ENCODE assay signal across 10 mouse cellular contexts in genomic region chr11:22830179-22830611, GRCm38 (mm10). TPM values are rescaled to one million over a fixed set of nuclear protein-coding genes. Genes with fewer than 3 reads are reported as not detected.
DNase-seq lines count a peak whose midpoint lies in the region; TF ChIP-seq lines count a peak whose summit lies in the region.
"Had no signal": no experiment of that assay in that cellular context is flagged by ENCODE, and none has a peak within 500 bp of the region (broad histone marks: within the 10 kb centered on the region; RNA-seq: fewer than 3 reads in every experiment).

No protein-coding gene starts in this region.

- no peak for TF ChIP-seq CTCF in kidney, adult 2 months (conservative IDR thresholded peaks at IDR 0.05; ENCODE audit: insufficient read depth, insufficient read length, low read depth, low read length)
- TF ChIP-seq CTCF in thymus, adult 2 months (IDR thresholded peaks at IDR 0.05; ENCODE audit: borderline replicate concordance, control insufficient read depth, extremely low read depth, insufficient read depth, low read length, poor library complexity) = no peak
- TF ChIP-seq CTCF in brain, embryonic 14.5 days (IDR thresholded peaks at IDR 0.05; ENCODE audit: borderline replicate concordance, extremely low read depth, insufficient read depth, insufficient read length) = no peak

- no peak overlapping the region for H3K4me3 ChIP-seq in kidney, adult 2 months (ENCODE audit: insufficient read depth, low read depth, low read length)
- no peak overlapping the region for H3K4me3 ChIP-seq in thymus, adult 2 months (ENCODE audit: control insufficient read depth, insufficient read depth, low read length)
- H3K4me3 ChIP-seq: hindbrain, embryonic 10.5 days had no signal

- H3K27me3 ChIP-seq in kidney, adult 2 months (replicated peaks; ENCODE audit: control insufficient read depth, insufficient read depth, low read length) = no peaks in the 10 kb centered on the region
- no peaks in the 10 kb centered on the region for H3K27me3 ChIP-seq in thymus, adult 2 months (ENCODE audit: control insufficient read depth, insufficient read depth, low read length)

- H3K4me1 ChIP-seq in kidney, adult 2 months (ENCODE audit: control insufficient read depth, insufficient read depth, low read length) = no peaks in the 10 kb centered on the region; the same call in 1 of the 2 replicates
- H3K4me1 ChIP-seq in thymus, adult 2 months (replicated peaks; ENCODE audit: control insufficient read depth, insufficient read depth, low read length) = peaks cover 42% of the 10 kb centered on the region

- DNase-seq in kidney, adult 2 months = no peak
- no peak for DNase-seq in kidney, postnatal 36 days
- DNase-seq in thymus, adult 2 months = no peak
- no peak for DNase-seq in thymus, postnatal 4 days
- DNase-seq in brain, embryonic 14.5 days (ENCODE audit: low read depth) = peak; percentile 26
- DNase-seq in retina, postnatal 1 day = no peak
- DNase-seq in spleen, postnatal 14 days (ENCODE audit: low spot score in 2 of 2) = no peak
- DNase-seq: cerebellum, postnatal 36 days; lung, postnatal 4 days had no signal

- TF ChIP-seq POLR2A in kidney, adult 2 months (IDR thresholded peaks at IDR 0.05; ENCODE audit: low read depth, low read length) = no peak
- TF ChIP-seq POLR2A in thymus, adult 2 months (IDR thresholded peaks at IDR 0.05; ENCODE audit: control insufficient read depth, extremely low read depth, insufficient read depth, low read length, poor library complexity) = no peak
- TF ChIP-seq POLR2A in brain, embryonic 14.5 days (IDR thresholded peaks at IDR 0.05; ENCODE audit: borderline replicate concordance, extremely low read depth, insufficient read depth, insufficient read length, poor library complexity, severe bottlenecking) = no peak

- H3K27ac ChIP-seq in kidney, adult 2 months (ENCODE audit: insufficient read depth, low read depth, low read length) = peak overlapping the region; percentile 46; the same call in 1 of the 2 replicates
- peak overlapping the region; percentile 15; the same call in 1 of the 2 replicates for H3K27ac ChIP-seq in thymus, adult 2 months (ENCODE audit: control insufficient read depth, insufficient read depth, low read length)

- no peaks in the 10 kb centered on the region; the same call in none of the 2 replicates for H3K36me3 ChIP-seq in kidney, adult 2 months (ENCODE audit: control insufficient read depth, insufficient read depth, low read length)
- H3K36me3 ChIP-seq in thymus, adult 2 months (ENCODE audit: control insufficient read depth, insufficient read depth, low read length) = peaks cover 11% of the 10 kb centered on the region
- H3K36me3 ChIP-seq: hindbrain, embryonic 10.5 days had no signal

- WGBS in kidney, adult 2 months = 63% methylated on average over 5 of the region's 5 CpGs
- 84% methylated on average over 5 of the region's 5 CpGs for WGBS in thymus, adult 2 months

RNA-seq across cellular contexts. Expression of gene B3gnt2, which starts 30.6 kb away (rescaled TPM):
- polyA plus RNA-seq in kidney, adult 2 months (2012; rRNA removed) = 19.5 and 21.0 TPM in 2 replicates
- 35.4 and 41.4 TPM in 2 replicates for polyA plus RNA-seq in thymus, adult 2 months (2012; rRNA removed)
- polyA plus RNA-seq in brain, embryonic 14.5 days (2012; rRNA removed) = 2.0 and 2.3 TPM in 2 replicates
